Mouse (Mus musculus): ENCODE data around the gene Lrwd1.

DNA sequence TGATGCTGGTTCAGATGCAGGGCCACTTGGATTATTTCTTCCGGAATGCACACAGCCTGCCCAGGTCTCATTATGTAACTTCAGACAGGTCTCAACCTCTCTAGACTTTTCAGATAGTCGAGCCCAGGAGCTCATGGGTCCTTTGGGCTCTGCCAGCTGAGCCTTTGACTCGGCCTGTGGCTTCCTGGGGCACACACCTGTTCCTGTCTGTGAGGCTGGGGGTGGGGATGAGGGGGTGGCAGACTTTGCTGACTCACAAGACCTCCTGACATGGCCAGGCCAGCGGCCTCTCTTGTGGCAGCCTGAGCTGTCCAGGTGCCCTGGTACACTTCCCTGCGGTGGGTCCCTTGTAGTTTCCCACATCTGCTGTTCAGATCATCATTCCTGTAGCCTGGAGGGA, 43.9 kb downstream of the Lrwd1 start:
- TF ChIP-seq GATA1 (IDR thresholded peaks at IDR 0.05; ENCODE audit: borderline replicate concordance, low read length) (no peak), FLI1 (IDR thresholded peaks at IDR 0.05; ENCODE audit: low read length) (no peak)
